Mouse (Mus musculus) megakaryocyte, embryonic 14.5 days (primary cell): ENCODE results near the gene Ostf1.

Experiments used
- FLI1 ChIP-seq: IDR thresholded peaks from 2 replicates; pipeline ENCODE4 v1.6.1; 2012; ENCODE audit warnings: low read length, inconsistent platforms, mixed read lengths
- GATA1 ChIP-seq: IDR thresholded peaks from 3 replicates; pipeline ENCODE4 v1.6.1; 2012; ENCODE audit warnings: mixed read lengths, low read length, inconsistent platforms, borderline replicate concordance

GRCm38 (mm10) chr19:18568828-18569430 lies 62.7 kb downstream of the Ostf1 start:
- TF ChIP-seq GATA1: no peak
- TF ChIP-seq FLI1: no peak
